Mouse (Mus musculus): ENCODE data around the gene Rere. TPM values are rescaled to one million over a fixed set of nuclear protein-coding genes. Genes with fewer than 3 reads are reported as not detected.

The Rere gene
- total and polyA plus RNA-seq, 2 experiments from 2014 or later = 25.9 to 32.9 TPM

GRCm38 (mm10) chr4:150405786-150406185, 124.3 kb downstream of the Rere start:
- TF ChIP-seq CTCF (IDR thresholded peaks at IDR 0.05; ENCODE audit: low read depth) = no peak
- Histone ChIP-seq H3K9me3 (ENCODE audit: low read length) (no peaks in the 10 kb centered on the region), H3K36me3 (ENCODE audit: insufficient read depth, low read length) (no peaks in the 10 kb centered on the region), H3K27ac (no peak overlapping the region), H3K27me3 (ENCODE audit: insufficient read depth, low read length) (no peaks in the 10 kb centered on the region), H3K4me1 (ENCODE audit: insufficient read depth, low read length) (peaks cover 43% of the 10 kb centered on the region), H3K9ac (replicated peaks; ENCODE audit: low read length) (no peak overlapping the region), H3K4me2 (ENCODE audit: low read depth, low read length) (no peak overlapping the region), H3K4me3 (ENCODE audit: low read length) (no peak overlapping the region)
- ATAC-seq (no peak), DNase-seq (ENCODE audit: low spot score) (no peak)
- WGBS = 62% methylated on average over 5 of the region's 5 CpGs

GRCm38 (mm10) chr4:150406320-150406719, 124.9 kb downstream of the Rere start:
- Histone ChIP-seq H3K4me3 (ENCODE audit: low read length) (no peak overlapping the region), H3K4me2 (ENCODE audit: low read depth, low read length) (no peak overlapping the region), H3K9me3 (ENCODE audit: low read length) (no peaks in the 10 kb centered on the region), H3K4me1 (ENCODE audit: insufficient read depth, low read length) (peaks cover 39% of the 10 kb centered on the region), H3K27ac (no peak overlapping the region), H3K9ac (replicated peaks; ENCODE audit: low read length) (no peak overlapping the region), H3K36me3 (ENCODE audit: insufficient read depth, low read length) (no peaks in the 10 kb centered on the region), H3K27me3 (ENCODE audit: insufficient read depth, low read length) (no peaks in the 10 kb centered on the region)
- no peak for DNase-seq (ENCODE audit: low spot score)
- no peak for ATAC-seq
- WGBS = 54% methylated on average over 21 of the region's 21 CpGs
- TF ChIP-seq CTCF (IDR thresholded peaks at IDR 0.05; ENCODE audit: low read depth) = no peak

DNA sequence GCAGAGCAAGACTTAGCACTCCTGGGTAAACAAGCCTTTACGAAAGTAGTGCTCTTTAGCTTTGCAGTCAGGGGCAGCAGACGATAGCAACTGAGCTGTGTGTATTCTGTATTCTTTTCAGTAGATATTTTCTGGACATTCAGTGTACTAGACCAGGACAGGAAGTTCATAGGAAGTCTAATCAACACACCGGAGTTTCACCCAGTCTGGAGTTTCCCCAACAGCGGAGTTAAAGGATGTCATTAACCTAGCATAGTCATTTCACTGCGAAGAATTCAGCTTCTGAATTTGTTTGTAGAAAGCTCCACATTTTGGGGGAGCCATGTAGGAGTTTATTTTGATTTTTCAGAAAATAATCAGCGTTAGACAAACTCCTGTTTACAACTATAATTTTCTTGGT, 125.4 kb downstream of the Rere start:
- H3K4me1 ChIP-seq (ENCODE audit: insufficient read depth, low read length) = peaks cover 35% of the 10 kb centered on the region
- no peak for TF ChIP-seq CTCF (IDR thresholded peaks at IDR 0.05; ENCODE audit: low read depth)

DNA sequence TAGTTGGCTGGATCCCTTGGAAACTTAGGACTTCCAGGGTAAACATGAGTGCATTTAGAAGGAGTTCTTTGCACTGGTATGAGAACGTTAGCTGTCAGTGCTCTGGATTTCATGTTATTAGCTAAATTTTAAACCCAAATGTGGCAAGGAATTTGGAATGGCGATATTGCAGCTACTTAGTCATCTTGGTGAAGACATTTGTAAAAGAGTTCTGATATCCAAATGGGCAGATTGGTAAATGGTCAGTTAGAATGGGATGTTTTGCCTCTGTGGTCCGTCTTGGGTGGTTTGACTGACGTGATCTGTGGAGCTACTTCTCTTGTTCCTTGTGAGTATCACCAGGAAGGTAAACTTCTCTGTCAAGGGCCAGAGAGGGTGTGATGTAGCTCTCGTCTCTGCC, 132.8 kb downstream of the Rere start:
- H3K27me3 ChIP-seq (ENCODE audit: insufficient read depth, low read length) = no peaks in the 10 kb centered on the region
- no peak for TF ChIP-seq CTCF (IDR thresholded peaks at IDR 0.05; ENCODE audit: low read depth)
- H3K4me1 ChIP-seq (ENCODE audit: insufficient read depth, low read length) = 0 out of 2 replicates have a peak, but pooled peaks cover 5% of the 10 kb centered on the region
- WGBS = 79% methylated on average over 5 of the region's 5 CpGs
- DNase-seq (ENCODE audit: low spot score) (no peak), ATAC-seq (no peak)
- H3K36me3 ChIP-seq (ENCODE audit: insufficient read depth, low read length) = 0 out of 2 replicates have a peak, but pooled peaks cover 7% of the 10 kb centered on the region
- no peak overlapping the region for H3K4me3 ChIP-seq (ENCODE audit: low read length)
- no peak overlapping the region for H3K9ac ChIP-seq (replicated peaks; ENCODE audit: low read length)
- H3K9me3 ChIP-seq (ENCODE audit: low read length) = no peaks in the 10 kb centered on the region
- H3K27ac ChIP-seq = no peak overlapping the region
- no peak overlapping the region for H3K4me2 ChIP-seq (ENCODE audit: low read depth, low read length)

More for the DNA sequence above, 125.4 kb downstream of the Rere start:
- Histone ChIP-seq H3K27me3 (ENCODE audit: insufficient read depth, low read length) (no peaks in the 10 kb centered on the region), H3K4me3 (ENCODE audit: low read length) (no peak overlapping the region), H3K9ac (replicated peaks; ENCODE audit: low read length) (no peak overlapping the region), H3K36me3 (ENCODE audit: insufficient read depth, low read length) (no peaks in the 10 kb centered on the region), H3K9me3 (ENCODE audit: low read length) (no peaks in the 10 kb centered on the region), H3K27ac (no peak overlapping the region), H3K4me2 (ENCODE audit: low read depth, low read length) (no peak overlapping the region)
- no peak for DNase-seq (ENCODE audit: low spot score)
- 91% methylated on average over 6 of the region's 6 CpGs for WGBS
- no peak for ATAC-seq

DNA sequence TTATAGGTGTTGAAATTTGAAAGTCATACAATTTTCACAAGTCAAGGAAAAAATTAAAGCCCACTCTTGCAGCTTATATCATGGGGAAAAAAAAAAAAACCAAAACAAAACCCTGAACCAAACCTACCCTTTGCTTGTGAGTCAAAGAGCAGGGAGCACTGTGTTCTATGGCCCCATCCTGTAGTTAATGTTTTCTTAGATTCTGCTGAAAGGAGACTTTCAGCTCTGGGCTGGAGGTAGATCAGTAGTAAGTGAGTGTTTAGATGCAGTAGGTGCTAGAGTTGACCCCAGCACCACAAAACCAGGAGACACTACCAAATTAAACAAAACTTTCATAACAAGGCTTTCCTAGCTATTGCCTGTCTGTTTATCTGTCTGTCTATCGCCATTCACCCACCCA, 133.3 kb downstream of the Rere start:
- no peak for TF ChIP-seq CTCF (IDR thresholded peaks at IDR 0.05; ENCODE audit: low read depth)
- no peak overlapping the region for H3K27ac ChIP-seq

GRCm38 (mm10) chr4:150415227-150415969, 134.0 kb downstream of the Rere start:
- no peak overlapping the region for H3K4me2 ChIP-seq (ENCODE audit: low read depth, low read length)
- TF ChIP-seq CTCF (IDR thresholded peaks at IDR 0.05; ENCODE audit: low read depth) = no peak
- no peaks in the 10 kb centered on the region for H3K9me3 ChIP-seq (ENCODE audit: low read length)
- no peak for ATAC-seq
- 44% methylated on average over 10 of the region's 10 CpGs for WGBS
- H3K4me1 ChIP-seq (ENCODE audit: insufficient read depth, low read length) = 0 out of 2 replicates have a peak, but pooled peaks cover 5% of the 10 kb centered on the region
- no peak overlapping the region for H3K4me3 ChIP-seq (ENCODE audit: low read length)
- H3K27me3 ChIP-seq (ENCODE audit: insufficient read depth, low read length) = no peaks in the 10 kb centered on the region
- 0 out of 2 replicates have a peak, but pooled peaks cover 7% of the 10 kb centered on the region for H3K36me3 ChIP-seq (ENCODE audit: insufficient read depth, low read length)
- no peak overlapping the region for H3K9ac ChIP-seq (replicated peaks; ENCODE audit: low read length)
- no peak for DNase-seq (ENCODE audit: low spot score)
- H3K27ac ChIP-seq = no peak overlapping the region

More for the DNA sequence above, 133.3 kb downstream of the Rere start:
- DNase-seq (ENCODE audit: low spot score) (no peak), ATAC-seq (no peak)
- WGBS = 95% methylated on average over 1 of the region's 1 CpGs
- no peak overlapping the region for H3K9ac ChIP-seq (replicated peaks; ENCODE audit: low read length)
- H3K27me3 ChIP-seq (ENCODE audit: insufficient read depth, low read length) = no peaks in the 10 kb centered on the region
- H3K36me3 ChIP-seq (ENCODE audit: insufficient read depth, low read length) = 0 out of 2 replicates have a peak, but pooled peaks cover 7% of the 10 kb centered on the region
- H3K9me3 ChIP-seq (ENCODE audit: low read length) = no peaks in the 10 kb centered on the region
- H3K4me2 ChIP-seq (ENCODE audit: low read depth, low read length) = no peak overlapping the region
- 0 out of 2 replicates have a peak, but pooled peaks cover 5% of the 10 kb centered on the region for H3K4me1 ChIP-seq (ENCODE audit: insufficient read depth, low read length)
- no peak overlapping the region for H3K4me3 ChIP-seq (ENCODE audit: low read length)
